In genomic region chr1:181327636-181328420, GRCm38 (mm10) we compare ENCODE assay signal across 24 mouse cellular contexts. TPM values are rescaled to one million over a fixed set of nuclear protein-coding genes. Genes with fewer than 3 reads are reported as not detected.
DNase-seq lines count a peak whose midpoint lies in the region; ATAC-seq and TF ChIP-seq lines count a peak whose summit lies in the region.
"Had no signal": no experiment of that assay in that cellular context is flagged by ENCODE, and none has a peak within 500 bp of the region (broad histone marks: within the 10 kb centered on the region; RNA-seq: fewer than 3 reads in every experiment).

No protein-coding gene starts in this region.

- H3K9ac ChIP-seq in lung, postnatal 0 days (replicated peaks; ENCODE audit: low read depth): no peak overlapping the region
- no peak overlapping the region for H3K9ac ChIP-seq in liver, embryonic 16.5 days (ENCODE audit: low read depth, low read length)
- H3K9ac ChIP-seq: limb, embryonic 13.5 days; lung, embryonic 15.5 days; midbrain, embryonic 12.5 days; neural tube, embryonic 12.5 days; stomach, embryonic 15.5 days had no signal

- H3K36me3 ChIP-seq in lung, postnatal 0 days (ENCODE audit: insufficient read depth, low read length): no peaks in the 10 kb centered on the region
- H3K36me3 ChIP-seq in liver, embryonic 16.5 days (ENCODE audit: control insufficient read depth, insufficient read depth): no peaks in the 10 kb centered on the region
- H3K36me3 ChIP-seq: G1E; limb, embryonic 13.5 days; lung, embryonic 15.5 days; midbrain, embryonic 12.5 days; neural tube, embryonic 12.5 days; stomach, embryonic 15.5 days had no signal

- DNase-seq in frontal cortex, adult 2 months (ENCODE audit: extremely low spot score in 1 of 2, low spot score in 1 of 2): peak; percentile 68 to 78
- DNase-seq in frontal cortex, postnatal 14 days (ENCODE audit: low spot score in 2 of 2): no peak
- no peak for DNase-seq in lung, postnatal 0 days (ENCODE audit: low spot score)
- no peak for DNase-seq in lung, adult 18-20 months
- DNase-seq in cerebellum, adult 11 months: no peak
- no peak for DNase-seq in yolk sac, embryonic 10.5 days (ENCODE audit: low spot score)
- DNase-seq: adrenal gland, postnatal 25 days; cerebellum, adult 8-10 months; heart, adult 18-20 months; kidney, adult 11 months; thymus, adult 2 months had no signal

- ATAC-seq in lung, postnatal 0 days: peak; percentile 25; the same call in 1 of the 2 replicates
- ATAC-seq in granulocyte monocyte progenitor cell, adult 5-6 weeks (replicated peaks; ENCODE audit: poor library complexity, severe bottlenecking): peak; percentile 84
- no peak for ATAC-seq in liver, embryonic 16.5 days (ENCODE audit: low read depth)
- ATAC-seq: activated CD4-positive, CD25-positive, alpha-beta regulatory T cell, adult 4 months; hindbrain, postnatal 0 days had no signal

- TF ChIP-seq EP300 in lung, postnatal 0 days (IDR thresholded peaks at IDR 0.05): no peak

- H3K27me3 ChIP-seq in lung, postnatal 0 days (replicated peaks; ENCODE audit: insufficient read depth, low read length): no peaks in the 10 kb centered on the region
- no peaks in the 10 kb centered on the region for H3K27me3 ChIP-seq in liver, embryonic 16.5 days (ENCODE audit: control insufficient read depth, insufficient read depth, low read depth, low read length)
- H3K27me3 ChIP-seq: limb, embryonic 13.5 days; lung, embryonic 15.5 days; midbrain, embryonic 12.5 days; neural tube, embryonic 12.5 days; stomach, embryonic 15.5 days had no signal

- no peak overlapping the region for H3K27ac ChIP-seq in lung, postnatal 0 days (ENCODE audit: low read length)
- H3K27ac ChIP-seq in liver, embryonic 16.5 days (ENCODE audit: low read length): peak overlapping the region; percentile 20; the same call in 1 of the 2 replicates
- H3K27ac ChIP-seq: hindbrain, postnatal 0 days; kidney, postnatal 0 days; limb, embryonic 13.5 days; lung, embryonic 15.5 days; macrophage; midbrain, embryonic 12.5 days; neural tube, embryonic 12.5 days; stomach, embryonic 15.5 days had no signal

- no peaks in the 10 kb centered on the region for H3K9me3 ChIP-seq in lung, postnatal 0 days (ENCODE audit: low read length)
- H3K9me3 ChIP-seq in liver, embryonic 16.5 days (replicated peaks; ENCODE audit: control insufficient read depth, low read length): no peaks in the 10 kb centered on the region
- H3K9me3 ChIP-seq: G1E; limb, embryonic 13.5 days; lung, embryonic 15.5 days; midbrain, embryonic 12.5 days; neural tube, embryonic 12.5 days; stomach, embryonic 15.5 days had no signal

- peaks cover 5% of the 10 kb centered on the region; the same call in 1 of the 2 replicates for H3K4me1 ChIP-seq in lung, postnatal 0 days (ENCODE audit: insufficient read depth, low read depth, low read length)
- peaks cover 47% of the 10 kb centered on the region for H3K4me1 ChIP-seq in liver, embryonic 16.5 days (ENCODE audit: control insufficient read depth, low read depth, low read length)
- H3K4me1 ChIP-seq: limb, embryonic 13.5 days; lung, embryonic 15.5 days; midbrain, embryonic 12.5 days; neural tube, embryonic 12.5 days; stomach, embryonic 15.5 days had no signal

- H3K4me3 ChIP-seq in lung, postnatal 0 days (ENCODE audit: low read depth, low read length): no peak overlapping the region
- H3K4me3 ChIP-seq in liver, embryonic 16.5 days (ENCODE audit: low read depth, low read length): no peak overlapping the region
- H3K4me3 ChIP-seq: limb, embryonic 13.5 days; lung, embryonic 15.5 days; midbrain, embryonic 12.5 days; neural tube, embryonic 12.5 days; stomach, embryonic 15.5 days had no signal

- WGBS in lung, postnatal 0 days: 75% methylated on average over 10 of the region's 10 CpGs
- 76% methylated on average over 10 of the region's 10 CpGs for WGBS in liver, embryonic 16.5 days (ENCODE audit: insufficient replicate concordance)

- TF ChIP-seq CTCF in lung, postnatal 0 days (IDR thresholded peaks at IDR 0.05): no peak

- no peak overlapping the region for H3K4me2 ChIP-seq in lung, postnatal 0 days (replicated peaks; ENCODE audit: low read depth, low read length)
- H3K4me2 ChIP-seq in liver, embryonic 16.5 days (ENCODE audit: low read depth, low read length): no peak overlapping the region
- H3K4me2 ChIP-seq: limb, embryonic 13.5 days; lung, embryonic 15.5 days; midbrain, embryonic 12.5 days; neural tube, embryonic 12.5 days; stomach, embryonic 15.5 days had no signal

RNA-seq across cellular contexts. Expression of gene Cnih3, which starts 24.6 kb away (rescaled TPM):
- 45.6 and 61.1 TPM in 2 replicates for polyA plus RNA-seq in frontal cortex, adult 2 months (2012; rRNA removed)
- 0.25 and 0.30 TPM in 2 replicates for polyA plus RNA-seq in lung, postnatal 0 days (2015; fragmentation: Nextera tagmentation; extraction: Ambion mirVana)
- total RNA-seq in granulocyte monocyte progenitor cell, adult 5-6 weeks (2014; fragmentation: Nextera tagmentation): not detected in 2 replicates
- total RNA-seq in granulocyte monocyte progenitor cell, adult 5-6 weeks (2017): not detected in 2 replicates
- not detected in 2 replicates for polyA plus RNA-seq in liver, embryonic 16.5 days (2015; fragmentation: Nextera tagmentation; extraction: Ambion mirVana)
- total RNA-seq: adrenal gland, postnatal 25 days; heart, adult 18-20 months; hematopoietic stem cell, adult 5-6 weeks had no signal
- polyA plus RNA-seq: activated CD4-positive, CD25-positive, alpha-beta regulatory T cell, adult 4 months; G1E; macrophage; thymus, adult 2 months had no signal

Comparison
In these comparisons a context has a peak if more than half of its experiments do, and no peak if none do; other contexts are left out.
1. DNase-seq: peak in frontal cortex, adult 2 months (2 of 2); none in frontal cortex, postnatal 14 days (0 of 2), lung, postnatal 0 days (single experiment), lung, adult 18-20 months (0 of 2), cerebellum, adult 11 months (single experiment) and yolk sac, embryonic 10.5 days (single experiment).
2. RNA of gene Cnih3, which starts 24.6 kb away (polyA plus RNA-seq): 45.6 to 61.1 TPM in frontal cortex, adult 2 months; 0.25 to 0.30 TPM in lung, postnatal 0 days and not detected in liver, embryonic 16.5 days; every median in the first group is over 10 times any median in the second.